Mouse (Mus musculus) retina, adult 2 months (tissue): ENCODE data around the gene Rpl36.

Experiments
- DNase-seq: peaks from one replicate; pipeline ENCODE4 v3.0.0-alpha.2; 2012; ENCODE audit warnings: low read depth, low spot score

Rpl36 gene

GRCm38 (mm10) chr17:56613236-56613844 is at the start of gene Rpl36:
Gene Rpl36, plus strand, starts transcription at chr17:56613416.
- peak; percentile 73 for DNase-seq

- DNase-seq, result no peak
Measured at GRCm38 (mm10) chr17:56566293-56566692, 46.9 kb upstream of the Rpl36 start.

- no peak for DNase-seq
Measured at GRCm38 (mm10) chr17:56566918-56567317, 46.3 kb upstream of the Rpl36 start.

- no peak for DNase-seq
Measured at GRCm38 (mm10) chr17:56567370-56567769, 45.8 kb upstream of the Rpl36 start.

DNA sequence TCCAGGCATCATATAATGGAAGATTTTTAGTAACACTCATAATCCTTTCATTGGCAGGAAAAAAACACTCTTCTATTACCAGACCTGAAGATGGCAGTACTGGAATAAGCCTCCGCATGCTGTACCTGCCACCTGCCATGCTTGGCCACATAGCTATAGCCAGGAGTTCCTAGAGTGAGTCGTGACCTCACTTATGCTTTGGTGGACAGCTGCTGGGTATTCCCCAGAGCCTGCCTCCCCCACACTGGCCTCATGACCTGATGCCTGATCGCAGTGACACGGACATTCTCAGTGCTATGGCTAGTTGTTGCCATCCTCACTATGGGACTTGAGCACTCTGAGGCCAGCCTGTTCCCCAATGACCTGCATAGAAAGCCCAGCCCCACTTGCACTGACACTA is 42.9 kb upstream of the Rpl36 start:
- DNase-seq, result no peak

- DNase-seq, result no peak
Measured at GRCm38 (mm10) chr17:56572154-56572553, 41.1 kb upstream of the Rpl36 start.

- no peak for DNase-seq
Measured at GRCm38 (mm10) chr17:56572939-56573338, 40.3 kb upstream of the Rpl36 start.

DNA sequence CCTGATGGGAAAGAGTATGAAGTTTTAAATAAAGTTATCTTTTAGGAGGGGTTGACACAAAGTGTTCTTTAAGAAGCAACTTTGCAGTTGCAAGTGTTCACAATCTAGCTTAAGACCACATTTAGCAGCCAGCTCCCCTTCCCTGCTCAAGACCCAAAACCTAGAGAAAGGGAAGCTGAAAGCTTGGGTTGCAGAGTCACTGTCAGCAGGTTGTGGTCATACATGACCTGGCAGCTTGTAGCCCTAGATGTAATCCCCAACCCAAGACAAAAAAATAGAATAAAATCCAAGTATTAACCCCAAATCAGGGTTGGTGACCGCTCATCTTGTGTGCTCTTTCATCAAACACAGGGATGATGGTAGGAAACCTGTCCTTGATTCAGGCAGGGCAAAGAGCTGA is 30.1 kb upstream of the Rpl36 start:
- DNase-seq, result no peak

DNA sequence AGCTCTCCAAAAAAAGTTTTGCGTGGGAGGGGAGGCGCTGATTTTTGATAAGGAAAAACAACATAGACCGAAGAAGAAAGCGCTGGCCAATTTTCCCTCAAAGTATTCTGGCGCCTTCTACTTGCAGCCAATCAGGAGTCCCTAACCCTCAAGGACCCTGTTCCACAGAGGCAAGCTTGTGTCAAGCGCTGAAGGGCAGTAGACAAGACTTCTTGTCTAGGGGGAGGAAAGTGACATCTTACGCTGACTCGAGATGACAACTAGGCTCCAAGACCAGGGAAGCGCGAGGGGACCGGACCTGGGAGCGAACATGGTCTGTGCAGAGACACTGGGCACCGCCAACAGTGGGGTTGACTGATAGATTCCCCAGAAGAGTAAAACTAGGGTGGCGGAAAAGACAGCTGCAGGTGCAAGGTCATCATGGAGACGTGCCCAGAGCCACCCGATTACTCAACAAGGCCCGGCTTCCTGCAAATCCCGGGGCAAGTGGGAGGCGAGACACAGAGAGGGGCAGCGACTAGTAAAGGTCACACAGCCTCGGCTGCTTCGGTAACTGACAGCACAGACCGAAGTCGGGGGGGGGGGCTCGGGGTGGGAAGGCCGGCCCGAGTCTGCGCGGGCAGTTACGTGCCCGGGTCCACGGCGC is 29.5 kb upstream of the Rpl36 start:
- DNase-seq, result no peak

DNA sequence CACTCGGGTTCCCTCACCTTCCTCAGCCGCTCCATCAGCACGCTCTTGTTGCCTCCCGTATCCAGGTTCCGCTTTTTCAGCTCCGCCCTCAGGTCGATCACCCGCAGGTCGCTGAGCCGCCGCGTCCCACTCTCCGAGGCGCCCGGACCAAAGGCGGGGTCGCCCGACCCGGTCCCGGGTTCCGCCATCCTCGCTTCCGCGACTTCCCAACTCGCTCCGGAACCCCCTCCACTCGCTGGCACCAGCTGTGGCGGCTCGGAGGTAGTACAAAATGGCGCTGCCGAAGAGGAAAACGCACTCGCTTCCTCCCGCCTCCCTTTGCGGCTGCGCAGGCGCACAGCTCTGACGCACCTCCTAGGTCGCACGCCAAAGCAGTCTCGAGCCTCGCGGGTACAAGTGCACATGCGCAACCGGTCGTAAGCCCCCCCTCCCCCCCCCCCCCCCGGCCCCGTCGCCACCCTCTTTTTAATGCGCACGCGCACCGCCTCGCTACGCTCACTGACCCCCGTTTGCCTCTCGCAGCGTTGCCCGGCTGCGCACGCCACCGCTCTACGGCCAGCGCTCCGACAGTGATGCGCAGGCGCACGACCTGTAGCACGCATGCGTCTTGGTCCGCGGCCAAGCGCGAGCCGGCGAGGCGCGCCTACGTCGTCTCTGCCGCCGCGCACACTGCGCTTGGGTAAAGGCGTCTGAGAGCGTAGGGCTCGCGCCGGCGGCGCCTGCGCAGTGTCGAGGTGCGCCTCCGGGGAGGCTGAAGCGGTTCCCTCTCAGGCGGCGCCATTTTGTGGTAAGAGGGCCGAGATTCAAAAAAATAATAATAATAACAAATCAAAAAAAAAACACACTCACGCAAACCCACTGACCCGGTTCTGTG is 28.7 kb upstream of the Rpl36 start, which contains the start of the genes Safb2 and Safb:
Gene Safb2, minus strand, starts transcription at position 329 of the 874 bp plus-strand sequence.
Gene Safb, plus strand, starts transcription at position 569 of the 874 bp plus-strand sequence.
- DNase-seq, result peak; percentile 97

DNA sequence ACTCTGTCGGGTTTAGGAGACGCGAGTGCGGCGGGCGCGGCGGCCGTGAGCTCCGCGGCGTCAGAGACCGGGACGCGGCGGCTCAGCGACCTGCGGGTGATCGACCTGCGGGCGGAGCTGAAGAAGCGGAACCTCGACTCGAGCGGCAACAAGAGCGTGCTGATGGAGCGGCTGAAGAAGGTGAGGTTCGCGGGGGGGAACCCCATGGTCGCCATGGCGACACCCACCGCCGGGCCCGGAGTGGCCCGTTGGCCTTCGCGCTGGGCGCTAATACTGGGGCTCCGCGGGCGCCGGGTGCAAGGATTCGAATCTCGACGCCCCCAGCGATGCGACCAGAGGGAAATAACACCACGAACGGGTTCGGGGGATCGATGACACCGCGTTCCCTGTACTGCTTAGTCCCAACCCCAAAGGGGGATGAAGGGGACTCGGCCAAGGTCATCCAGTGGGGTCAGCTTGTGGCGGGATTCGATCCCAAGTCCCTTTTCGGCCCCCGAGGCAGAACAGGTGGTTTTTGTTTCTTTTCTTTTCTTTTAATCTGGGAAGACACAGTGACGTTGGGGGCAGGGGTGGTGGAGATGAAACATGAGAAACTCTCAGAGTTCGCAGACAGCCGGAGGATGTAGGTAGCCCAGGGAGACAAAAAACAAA is 27.9 kb upstream of the Rpl36 start:
- DNase-seq, result no peak

DNA sequence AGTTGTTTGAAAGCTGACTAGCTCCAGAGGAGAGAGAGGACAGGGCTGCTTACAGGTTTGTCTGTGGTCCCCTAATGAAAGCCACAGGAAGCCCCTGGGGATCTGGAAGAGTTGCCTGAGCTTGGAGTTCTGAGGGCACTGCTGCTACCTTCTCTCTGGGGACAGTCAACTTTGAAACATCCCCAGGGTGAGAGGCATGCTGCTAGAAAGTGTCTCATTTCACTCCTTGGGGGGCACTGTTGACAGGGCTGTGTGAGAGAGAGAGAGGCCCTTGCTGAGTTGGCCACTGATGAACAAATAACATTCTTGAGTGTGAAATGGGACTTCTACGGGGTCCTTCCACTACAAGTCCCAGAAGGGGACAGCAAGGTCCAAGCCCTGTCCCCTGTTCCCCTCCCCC is 25.4 kb upstream of the Rpl36 start:
- DNase-seq, result no peak

GRCm38 (mm10) chr17:56588921-56589320 is 24.3 kb upstream of the Rpl36 start:
- DNase-seq, result no peak

GRCm38 (mm10) chr17:56592553-56592952 is 20.7 kb upstream of the Rpl36 start:
- DNase-seq, result no peak

DNA sequence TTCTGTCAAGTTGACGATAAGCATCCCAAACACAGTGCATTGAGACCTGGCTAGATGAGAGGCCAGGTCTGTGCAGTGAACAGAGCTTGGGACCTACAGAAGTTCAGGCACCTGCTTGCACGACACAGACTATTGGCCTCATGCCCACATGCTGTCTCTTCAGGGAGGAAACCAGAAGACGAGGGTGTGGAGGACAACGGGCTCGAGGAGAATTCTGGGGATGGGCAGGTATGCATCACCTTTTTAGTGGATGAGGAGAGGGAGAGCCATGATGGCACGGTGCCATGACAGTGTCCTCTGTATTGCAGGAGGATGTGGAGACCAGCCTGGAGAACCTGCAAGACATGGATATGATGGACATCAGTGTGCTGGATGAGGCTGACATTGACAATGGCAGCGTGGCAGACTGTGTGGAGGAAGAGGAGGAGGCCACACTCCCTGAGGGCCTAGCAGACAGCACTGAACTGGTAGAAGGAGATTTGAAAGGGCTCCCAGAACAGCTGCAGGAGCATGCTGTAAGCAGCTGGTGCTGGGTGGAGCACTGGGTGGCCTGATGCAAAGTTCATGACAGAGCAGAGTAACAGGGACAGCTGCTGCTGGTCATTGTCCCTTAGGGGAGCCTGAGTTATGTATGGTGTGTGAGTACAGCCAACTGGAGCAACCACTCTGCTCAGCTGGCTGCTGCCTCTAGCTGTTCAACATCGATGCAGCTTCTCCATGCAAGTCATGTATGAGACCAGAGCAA is 19.5 kb upstream of the Rpl36 start:
- DNase-seq, result no peak

DNA sequence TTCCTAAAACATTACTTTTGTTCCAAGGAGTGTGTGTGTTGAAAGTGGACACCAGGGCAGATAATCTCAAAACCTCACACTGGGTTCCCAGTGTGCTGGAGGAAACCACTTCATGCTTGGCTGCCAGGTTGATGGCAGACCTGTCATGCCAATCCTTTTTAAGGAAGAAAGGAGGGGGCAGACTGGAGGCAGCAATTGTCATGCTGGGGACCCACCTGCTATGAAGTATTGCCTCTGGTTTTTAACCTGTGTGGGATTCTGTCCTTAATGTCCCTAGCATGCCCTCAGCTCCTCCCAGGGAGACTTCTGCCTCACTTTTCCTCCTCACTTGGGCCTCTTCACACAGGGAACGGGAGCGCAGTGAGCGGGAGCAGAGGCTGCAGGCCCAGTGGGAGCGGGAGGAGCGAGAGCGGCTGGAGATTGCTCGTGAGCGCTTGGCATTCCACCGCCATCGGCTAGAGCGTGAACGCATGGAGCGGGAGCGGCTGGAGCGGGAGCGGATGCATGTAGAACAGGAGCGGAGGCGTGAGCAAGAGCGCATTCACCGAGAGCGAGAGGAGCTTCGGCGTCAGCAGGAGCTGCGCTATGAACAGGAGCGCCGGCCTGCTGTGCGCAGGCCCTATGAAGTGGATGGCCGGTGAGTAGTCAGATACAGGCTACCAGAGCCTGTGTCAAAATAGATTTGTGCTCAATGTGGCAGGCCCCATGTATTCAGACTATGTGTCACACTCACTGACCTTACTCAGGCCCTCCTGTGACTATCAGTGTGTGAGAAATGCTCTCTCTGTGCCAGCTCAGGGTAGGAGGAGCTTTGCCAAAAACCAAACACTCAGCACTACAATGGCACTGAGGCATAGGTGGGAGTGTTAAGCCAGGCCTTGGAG is 9.8 kb upstream of the Rpl36 start:
- DNase-seq, result no peak

GRCm38 (mm10) chr17:56604070-56604380 is 9.2 kb upstream of the Rpl36 start:
- no peak for DNase-seq

DNA sequence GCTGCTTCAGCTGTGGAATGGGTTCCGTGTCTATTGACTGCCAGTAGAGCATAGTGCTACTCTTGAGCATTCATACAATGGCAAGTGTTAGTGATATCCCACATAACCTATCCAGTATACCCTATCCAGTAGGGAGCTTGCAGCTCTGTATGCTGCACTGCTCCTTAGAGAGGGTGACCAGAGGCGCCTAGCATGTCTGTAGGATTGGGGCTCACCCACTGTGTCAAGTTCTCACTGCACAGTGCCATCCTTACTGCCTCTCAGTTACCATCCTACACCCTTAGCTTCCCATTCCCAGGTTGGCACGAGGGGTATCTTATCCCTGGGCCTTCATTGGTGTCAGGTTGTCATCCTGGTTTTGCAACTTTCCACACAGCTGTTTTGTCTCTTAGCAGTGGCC is 8.8 kb upstream of the Rpl36 start:
- DNase-seq, result no peak

- DNase-seq, result no peak
Measured at GRCm38 (mm10) chr17:56605431-56605830, 7.8 kb upstream of the Rpl36 start.

DNA sequence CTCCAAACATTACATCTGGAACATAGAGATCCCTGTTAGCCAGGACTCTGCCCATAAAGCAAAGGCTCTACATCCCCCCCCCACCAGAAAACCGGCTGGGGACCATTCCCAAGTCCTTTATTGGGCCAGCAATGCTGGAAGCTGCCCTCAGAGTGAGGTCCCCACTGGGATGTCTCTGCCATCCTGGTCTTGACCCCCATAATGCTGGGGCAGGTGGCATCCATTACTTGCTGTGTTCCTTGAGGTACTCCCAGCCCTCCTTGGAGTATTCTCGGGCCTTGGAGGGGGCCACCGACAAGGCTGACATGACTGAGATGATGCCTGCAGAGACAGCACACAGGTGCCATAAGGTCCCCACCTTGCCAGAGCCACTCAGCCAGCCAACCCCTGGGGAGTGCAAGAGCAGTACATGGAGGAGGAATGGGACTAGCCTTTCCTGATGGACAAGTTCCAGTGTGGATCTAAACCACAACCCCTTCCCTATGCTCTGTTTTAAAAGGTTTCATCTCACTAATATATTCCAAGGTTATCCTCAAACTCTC is 5.6 kb upstream of the Rpl36 start:
- DNase-seq, result no peak
